Mouse (Mus musculus) cortical plate, adult 2 months (tissue): ENCODE measurements around the gene Diexf. TPM values are rescaled to one million over a fixed set of nuclear protein-coding genes. Genes with fewer than 3 reads are reported as not detected.

ENCODE experiments used
- H3K27ac ChIP-seq: fragments of 200-500 bp; 2 replicates; pipeline ENCODE4 v1.5.1; 2012; ENCODE audit warnings: low read length, control low read depth, inconsistent platforms; ENCODE audit not compliant: insufficient read depth
- H3K4me1 ChIP-seq: fragments of 200-500 bp; 2 replicates; pipeline ENCODE4 v1.6.1; 2011; ENCODE audit warnings: low read length; ENCODE audit not compliant: control insufficient read depth, insufficient read depth
- H3K4me3 ChIP-seq: fragments of 200-500 bp; 2 replicates; pipeline ENCODE4 v1.5.1; 2011; ENCODE audit warnings: mild to moderate bottlenecking, low read length, control low read depth; ENCODE audit not compliant: insufficient read depth
- CTCF ChIP-seq: fragments of 200-500 bp; IDR thresholded peaks from 2 replicates; pipeline ENCODE4 v1.5.1; 2011; ENCODE audit warnings: mild to moderate bottlenecking, control low read depth, low read length; ENCODE audit not compliant: insufficient read depth; ENCODE audit errors: extremely low read depth
- POLR2A ChIP-seq: fragments of 200-500 bp; IDR thresholded peaks from 2 replicates; pipeline ENCODE4 v1.6.1; 2011; ENCODE audit warnings: mild to moderate bottlenecking, low read length, control low read depth; ENCODE audit not compliant: insufficient read depth; ENCODE audit errors: extremely low read depth
- polyA plus RNA-seq: library from polyadenylated mRNA; depleted of rRNA; stranded (reverse); fragments of >200 nt; gene quantifications from 2 replicates; pipeline ENCODE4 v1.2.3, GENCODE M21; 2012

Gene Diexf
- polyA plus RNA-seq, 1 experiment = 22.7 TPM

DNA sequence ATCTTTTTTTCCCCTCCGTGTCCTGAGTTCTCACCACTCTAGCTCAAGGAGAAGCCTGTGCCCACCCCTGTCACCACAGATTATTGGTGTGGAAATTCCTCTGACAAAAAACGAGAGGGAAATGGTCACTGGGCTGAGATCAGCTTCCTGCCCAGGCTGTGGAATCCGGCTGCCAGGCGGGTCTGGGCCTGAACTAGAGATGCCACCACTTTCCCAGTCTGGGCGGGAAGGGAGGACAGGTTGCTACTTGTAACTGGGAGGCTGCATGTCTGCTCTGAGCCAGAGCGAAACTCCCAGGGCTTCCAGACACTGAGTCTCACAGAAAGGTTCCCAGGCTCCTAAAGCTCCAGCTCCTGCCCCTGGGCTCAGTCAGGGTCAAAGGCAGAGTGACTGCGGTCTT, 11.0 kb upstream of the Diexf start:
- TF ChIP-seq POLR2A (no peak), CTCF (no peak)
- Histone ChIP-seq H3K4me3 (no peak overlapping the region), H3K4me1 (no peaks in the 10 kb centered on the region), H3K27ac (no peak overlapping the region)

DNA sequence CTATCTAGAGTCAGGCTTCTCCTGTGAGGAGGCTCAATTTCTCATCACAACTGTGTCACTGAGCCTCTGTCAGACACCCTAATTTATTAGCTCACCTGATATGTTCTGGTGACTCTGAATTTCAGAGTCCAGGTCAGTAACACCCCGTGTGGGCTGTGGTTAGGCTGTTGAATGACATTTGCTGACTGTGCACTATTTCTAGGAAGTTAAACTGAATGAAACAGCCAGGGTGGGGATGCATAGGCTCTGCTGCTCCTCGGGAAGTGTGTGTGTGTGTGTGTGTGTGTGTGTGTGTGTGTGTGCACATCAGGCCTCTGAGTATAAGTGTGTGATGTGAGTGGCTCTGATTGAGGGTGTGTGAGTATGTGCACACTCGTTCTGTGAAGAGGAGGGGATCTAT, 8.6 kb upstream of the Diexf start:
- no peak overlapping the region for H3K4me3 ChIP-seq
- H3K27ac ChIP-seq = no peak overlapping the region
- TF ChIP-seq POLR2A (no peak), CTCF (no peak)
- no peaks in the 10 kb centered on the region for H3K4me1 ChIP-seq

DNA sequence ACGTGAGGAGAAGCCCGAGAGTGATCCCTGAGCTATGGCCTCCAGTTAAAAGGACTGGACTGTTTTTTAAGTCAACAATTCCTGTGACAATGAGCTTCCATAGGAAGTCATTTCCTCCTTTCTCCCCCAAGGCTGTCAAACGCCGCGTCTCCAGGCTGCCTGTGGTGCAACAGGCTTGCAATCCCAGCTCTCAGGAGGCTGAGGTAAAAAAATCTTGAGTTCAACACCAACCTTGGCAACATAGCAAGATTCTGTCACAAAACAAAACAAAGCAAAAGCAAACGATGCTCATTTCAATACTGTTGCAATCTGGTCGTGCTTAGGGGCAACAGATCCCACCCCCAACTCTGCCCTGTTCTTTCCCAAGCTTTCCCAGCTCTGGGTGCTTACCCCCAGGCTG, 8.0 kb upstream of the Diexf start:
- no peak overlapping the region for H3K27ac ChIP-seq
- no peak for TF ChIP-seq CTCF
- no peak for TF ChIP-seq POLR2A
- H3K4me3 ChIP-seq = no peak overlapping the region
- H3K4me1 ChIP-seq = no peaks in the 10 kb centered on the region

DNA sequence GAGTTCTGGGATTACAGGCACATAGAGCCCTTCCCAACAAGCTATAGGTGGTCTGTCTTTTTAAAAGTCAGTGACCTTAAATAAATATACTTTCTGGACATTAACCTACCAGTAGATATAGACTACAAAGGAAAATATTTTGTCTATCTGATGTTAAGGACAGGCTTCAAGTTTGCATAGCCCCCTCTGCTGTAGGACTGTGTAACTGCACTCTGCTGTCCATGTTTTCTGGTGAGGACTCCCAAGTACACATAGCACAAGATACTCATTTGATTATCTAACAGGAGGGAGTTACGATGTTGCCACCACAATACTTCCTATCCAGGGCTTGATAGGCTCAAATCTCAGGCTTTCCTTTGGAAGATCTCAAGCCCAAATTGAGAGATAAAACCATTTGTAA, 3.7 kb upstream of the Diexf start:
- TF ChIP-seq POLR2A (no peak), CTCF (no peak)
- H3K4me1 ChIP-seq = no peaks in the 10 kb centered on the region
- no peak overlapping the region for H3K27ac ChIP-seq
- no peak overlapping the region for H3K4me3 ChIP-seq

DNA sequence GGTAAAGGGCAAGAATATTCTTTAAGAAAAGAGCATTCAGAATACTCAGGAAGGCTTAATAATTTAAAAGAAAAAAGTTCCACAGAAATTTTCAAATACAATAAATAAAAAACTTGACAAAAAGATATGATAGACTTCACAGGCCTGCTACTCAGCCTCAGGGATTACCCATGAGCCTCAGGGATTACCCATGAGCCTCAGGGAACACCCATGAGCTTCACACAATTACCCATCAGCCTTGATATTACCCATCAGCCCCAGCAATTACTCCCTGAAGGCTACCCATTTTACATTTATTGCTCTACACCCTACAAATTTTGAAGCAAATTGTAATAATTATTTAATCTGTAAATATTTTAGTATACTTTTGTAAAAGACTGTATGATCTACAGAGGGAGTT, 2.3 kb upstream of the Diexf start:
- no peaks in the 10 kb centered on the region for H3K4me1 ChIP-seq
- H3K27ac ChIP-seq = no peak overlapping the region
- H3K4me3 ChIP-seq = no peak overlapping the region
- TF ChIP-seq CTCF (no peak), POLR2A (no peak)

DNA sequence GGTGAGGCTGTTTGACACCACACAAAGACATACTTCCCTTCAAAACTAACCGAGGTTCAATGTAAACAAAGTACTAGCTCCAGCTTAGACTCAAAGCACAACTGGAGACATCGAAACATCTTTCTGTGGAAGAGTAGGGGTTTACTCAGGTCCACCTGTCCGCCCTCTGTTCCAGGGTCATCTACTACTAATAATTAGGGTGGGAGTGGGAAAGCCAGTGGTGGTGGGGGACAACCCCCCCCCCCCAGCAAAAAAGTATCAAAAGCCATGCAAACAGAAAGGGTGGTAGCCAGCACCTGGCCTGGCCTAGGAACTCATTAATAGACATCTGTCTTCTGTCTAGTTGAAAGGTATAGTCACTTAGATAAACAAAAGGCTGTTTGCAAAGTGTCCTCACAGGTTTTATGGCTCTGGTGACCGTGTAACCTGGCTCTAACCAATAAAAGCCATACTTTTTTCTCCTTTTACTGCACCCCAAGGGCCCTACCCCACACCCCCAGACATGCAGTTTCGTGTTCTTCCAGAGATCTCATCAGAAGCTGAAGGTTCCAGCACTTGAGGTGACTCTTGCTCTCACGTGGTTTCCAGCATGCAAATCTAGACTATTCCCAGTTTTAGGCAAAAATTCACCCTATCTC, 1.4 kb upstream of the Diexf start:
- no peaks in the 10 kb centered on the region for H3K4me1 ChIP-seq
- TF ChIP-seq POLR2A = no peak
- no peak for TF ChIP-seq CTCF

DNA sequence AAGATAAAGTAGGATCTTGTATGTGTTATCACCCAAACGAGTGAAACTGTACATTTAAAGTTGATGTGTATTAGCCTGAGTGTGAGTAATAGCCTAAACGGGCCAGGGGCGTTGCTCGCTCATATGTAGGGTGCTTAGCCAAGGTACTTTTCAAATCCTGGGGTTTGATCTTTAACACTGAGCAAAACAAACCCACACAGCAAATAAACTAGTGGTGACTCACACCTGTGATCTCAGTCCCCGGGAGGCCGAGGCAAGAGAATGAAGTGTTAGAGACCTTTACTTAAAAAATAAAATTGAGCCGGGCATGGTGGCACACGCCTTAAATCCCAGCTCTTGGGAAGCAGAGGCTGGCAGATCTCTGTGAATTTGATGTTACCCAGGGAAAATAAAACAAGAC, 767 bp upstream of the Diexf start:
- peak overlapping the region; percentile 49; the same call in 1 of the 2 replicates for H3K4me3 ChIP-seq
- TF ChIP-seq POLR2A (no peak), CTCF (no peak)

More for the DNA sequence above, 1.4 kb upstream of the Diexf start:
- Histone ChIP-seq H3K27ac (no peak overlapping the region), H3K4me3 (no peak overlapping the region)

DNA sequence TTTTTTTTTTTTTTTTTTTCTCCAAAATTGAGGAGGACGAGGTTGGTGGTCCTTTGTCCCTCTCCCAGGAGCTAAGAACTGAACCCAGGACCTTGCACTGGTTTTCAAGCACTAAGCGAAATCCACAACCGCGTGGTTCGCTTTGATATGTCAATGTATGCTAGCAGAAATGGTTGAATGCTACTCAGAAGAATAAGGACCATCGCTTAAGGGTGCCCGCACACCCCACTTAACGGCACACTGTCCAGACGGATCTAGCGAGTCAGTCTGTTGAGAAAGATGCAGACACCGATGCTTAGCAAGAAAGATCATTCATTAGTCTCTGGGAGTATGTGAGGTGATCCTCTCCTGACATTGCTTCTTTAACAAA, 369 bp upstream of the Diexf start:
- TF ChIP-seq CTCF (no peak), POLR2A (no peak)
- Histone ChIP-seq H3K4me3 (peak overlapping the region; percentile 49), H3K27ac (no peak overlapping the region), H3K4me1 (no peaks in the 10 kb centered on the region)

More for the DNA sequence above, 767 bp upstream of the Diexf start:
- no peaks in the 10 kb centered on the region for H3K4me1 ChIP-seq
- no peak overlapping the region for H3K27ac ChIP-seq

DNA sequence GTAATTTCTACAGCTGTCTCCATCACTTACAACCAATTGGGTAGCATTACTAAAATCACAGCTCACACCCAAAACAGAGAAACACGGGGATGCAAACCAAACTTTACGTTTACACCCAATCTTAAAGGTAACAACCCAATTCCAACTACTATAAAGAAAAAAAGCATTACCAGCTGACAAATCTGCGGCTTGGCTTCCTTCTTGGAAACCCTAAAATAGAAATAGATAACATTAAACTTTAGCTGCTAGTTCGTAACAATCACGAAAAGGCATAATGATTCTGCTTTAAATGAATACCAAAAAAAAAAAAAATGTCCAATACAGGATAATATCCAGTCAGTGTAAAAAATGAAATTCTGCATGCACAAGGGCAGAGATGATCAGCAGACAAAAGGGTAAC, 751 bp downstream of the Diexf start:
- H3K4me3 ChIP-seq = peak overlapping the region; percentile 49
- H3K27ac ChIP-seq = no peak overlapping the region
- H3K4me1 ChIP-seq = no peaks in the 10 kb centered on the region
- no peak for TF ChIP-seq POLR2A
- TF ChIP-seq CTCF = no peak

DNA sequence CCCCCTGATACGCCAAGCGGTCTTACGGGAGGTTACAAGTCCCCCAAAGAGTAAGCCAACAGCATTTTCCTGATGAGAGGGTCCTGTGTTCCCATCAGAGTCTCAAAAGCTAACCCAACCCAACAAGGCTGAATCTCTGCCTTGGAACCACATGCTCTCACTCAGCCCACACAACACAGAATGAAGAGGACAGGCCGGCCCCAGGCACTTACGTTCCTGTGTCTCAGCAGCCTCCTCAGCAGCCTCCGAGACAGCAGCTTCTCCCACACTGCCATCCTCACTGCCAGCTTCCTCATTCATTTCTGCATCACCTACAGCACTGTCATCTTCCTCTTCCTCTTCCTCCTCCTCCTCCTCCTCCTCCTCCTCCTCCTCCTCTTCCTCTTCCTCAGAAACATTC, 2.0 kb downstream of the Diexf start:
- H3K4me3 ChIP-seq = no peak overlapping the region
- H3K4me1 ChIP-seq = no peaks in the 10 kb centered on the region; the same call in 1 of the 2 replicates
- no peak overlapping the region for H3K27ac ChIP-seq
- TF ChIP-seq POLR2A (no peak), CTCF (no peak)

DNA sequence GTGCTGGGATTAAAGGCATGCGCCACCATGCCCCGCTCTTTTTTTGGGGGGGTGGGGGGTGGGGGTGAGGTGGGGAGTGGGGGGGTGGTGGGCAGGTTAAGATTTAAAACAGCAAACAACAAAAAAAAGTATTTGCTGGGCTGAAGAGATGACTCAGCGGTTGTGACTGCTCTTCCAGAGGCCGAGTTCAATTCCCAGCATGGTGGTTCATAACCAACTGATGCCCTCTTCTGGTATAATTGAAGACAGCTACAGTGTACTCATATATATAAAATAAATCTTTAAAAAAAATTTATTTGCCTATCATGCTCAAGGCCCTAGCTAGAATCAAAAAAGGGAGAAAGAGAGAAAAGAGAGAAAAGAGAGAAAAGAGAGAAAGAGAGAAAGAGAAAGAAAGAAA, 4.2 kb downstream of the Diexf start:
- H3K27ac ChIP-seq = no peak overlapping the region
- no peaks in the 10 kb centered on the region; the same call in 1 of the 2 replicates for H3K4me1 ChIP-seq
- no peak overlapping the region for H3K4me3 ChIP-seq
- no peak for TF ChIP-seq CTCF
- no peak for TF ChIP-seq POLR2A
